Mouse (Mus musculus) heart, adult 9 months (tissue): ENCODE results near the gene Abtb1.

Experiments
- DNase-seq, 2 experiments: peaks; one replicate each; pipeline ENCODE4 v3.0.0; 2022; ENCODE audit warnings: low spot score in 2 of 2

The Abtb1 gene

GRCm38 (mm10) chr6:88841781-88842689, at the start of gene Abtb1:
TSS of gene Abtb1 (minus strand) at chr6:88841984.
- peak; percentile 99 to 100 for DNase-seq

GRCm38 (mm10) chr6:88890832-88891231, 49.0 kb upstream of the Abtb1 start:
- DNase-seq: no peak

GRCm38 (mm10) chr6:88889410-88890042, 47.7 kb upstream of the Abtb1 start:
- no peak for DNase-seq

- no peak for DNase-seq
These were observed 44.7 kb upstream of the Abtb1 start for GRCm38 (mm10) chr6:88886417-88886967.

- no peak for DNase-seq
These were observed 44.0 kb upstream of the Abtb1 start for GRCm38 (mm10) chr6:88885644-88886416.

GRCm38 (mm10) chr6:88884690-88885089, 42.9 kb upstream of the Abtb1 start:
- DNase-seq: no peak

- no peak for DNase-seq
These were observed 42.4 kb upstream of the Abtb1 start for GRCm38 (mm10) chr6:88884195-88884594.

- DNase-seq: no peak
These were observed 39.5 kb upstream of the Abtb1 start for GRCm38 (mm10) chr6:88881334-88881733.

- no peak for DNase-seq
These were observed 37.7 kb upstream of the Abtb1 start for GRCm38 (mm10) chr6:88879471-88879870.

- DNase-seq: peak; percentile 43 to 69
These were observed 33.2 kb upstream of the Abtb1 start, which contains the start of gene Podxl2 for GRCm38 (mm10) chr6:88874868-88875508. TSS of gene Podxl2 (minus strand) at chr6:88875044.

- DNase-seq: no peak
These were observed 32.4 kb upstream of the Abtb1 start for GRCm38 (mm10) chr6:88873965-88874867.

GRCm38 (mm10) chr6:88872811-88873210, 31.0 kb upstream of the Abtb1 start:
- no peak for DNase-seq

GRCm38 (mm10) chr6:88871546-88871945, 29.8 kb upstream of the Abtb1 start:
- no peak for DNase-seq

- DNase-seq: no peak
These were observed 28.8 kb upstream of the Abtb1 start for GRCm38 (mm10) chr6:88870594-88870993.

- no peak for DNase-seq
These were observed 27.7 kb upstream of the Abtb1 start for GRCm38 (mm10) chr6:88869459-88869858.

GRCm38 (mm10) chr6:88865704-88866103, 23.9 kb upstream of the Abtb1 start:
- DNase-seq: no peak

GRCm38 (mm10) chr6:88860914-88861313, 19.1 kb upstream of the Abtb1 start:
- DNase-seq: no peak

- DNase-seq: no peak
These were observed 16.6 kb upstream of the Abtb1 start for GRCm38 (mm10) chr6:88858341-88858740.

GRCm38 (mm10) chr6:88857830-88858229, 16.0 kb upstream of the Abtb1 start:
- no peak for DNase-seq

GRCm38 (mm10) chr6:88857249-88857648, 15.5 kb upstream of the Abtb1 start:
- DNase-seq: peak; percentile 71 to 75
